Mouse (Mus musculus) testis, adult 2 months (tissue): ENCODE results near the gene Rcvrn. TPM values are rescaled to one million over a fixed set of nuclear protein-coding genes. Genes with fewer than 3 reads are reported as not detected.

ENCODE experiments used
- H3K27ac ChIP-seq: fragments of 200-500 bp; 2 replicates; pipeline ENCODE4 v1.5.1; 2012; ENCODE audit warnings: low read depth, low read length; ENCODE audit not compliant: control insufficient read depth, insufficient read depth
- H3K27me3 ChIP-seq: fragments of 200-500 bp; 2 replicates; pipeline ENCODE4 v1.6.1; 2012; ENCODE audit warnings: mild to moderate bottlenecking, low read length, moderate library complexity; ENCODE audit not compliant: control insufficient read depth, insufficient read depth
- H3K36me3 ChIP-seq: fragments of 200-500 bp; 2 replicates; pipeline ENCODE4 v1.6.1; 2012; ENCODE audit warnings: mild to moderate bottlenecking, low read length; ENCODE audit not compliant: control insufficient read depth, insufficient read depth
- H3K4me1 ChIP-seq: fragments of 200-500 bp; 2 replicates; pipeline ENCODE4 v1.6.1; 2012; ENCODE audit warnings: low read length; ENCODE audit not compliant: control insufficient read depth, insufficient read depth
- H3K4me3 ChIP-seq: fragments of 200-500 bp; 2 replicates; pipeline ENCODE4 v1.5.1; 2012; ENCODE audit warnings: low read depth, mild to moderate bottlenecking, low read length, moderate library complexity, mixed read lengths; ENCODE audit not compliant: control insufficient read depth
- CTCF ChIP-seq: fragments of 200-500 bp; IDR thresholded peaks from 2 replicates; pipeline ENCODE4 v1.5.1; 2012; ENCODE audit warnings: low read depth, mild to moderate bottlenecking, inconsistent platforms, low read length, moderate library complexity; ENCODE audit not compliant: control insufficient read depth, insufficient read depth, insufficient replicate concordance
- POLR2A ChIP-seq: fragments of 200-500 bp; IDR thresholded peaks from 2 replicates; pipeline ENCODE4 v1.6.1; 2012; ENCODE audit warnings: low read depth, mild to moderate bottlenecking, inconsistent platforms, low read length, moderate library complexity; ENCODE audit not compliant: control insufficient read depth
- polyA plus RNA-seq: library from polyadenylated mRNA; depleted of rRNA; stranded (reverse); fragments of >200 nt; gene quantifications from 2 replicates; pipeline ENCODE4 v1.2.3, GENCODE M21; 2012

Gene Rcvrn
- polyA plus RNA-seq, 1 experiment, result not detected

DNA sequence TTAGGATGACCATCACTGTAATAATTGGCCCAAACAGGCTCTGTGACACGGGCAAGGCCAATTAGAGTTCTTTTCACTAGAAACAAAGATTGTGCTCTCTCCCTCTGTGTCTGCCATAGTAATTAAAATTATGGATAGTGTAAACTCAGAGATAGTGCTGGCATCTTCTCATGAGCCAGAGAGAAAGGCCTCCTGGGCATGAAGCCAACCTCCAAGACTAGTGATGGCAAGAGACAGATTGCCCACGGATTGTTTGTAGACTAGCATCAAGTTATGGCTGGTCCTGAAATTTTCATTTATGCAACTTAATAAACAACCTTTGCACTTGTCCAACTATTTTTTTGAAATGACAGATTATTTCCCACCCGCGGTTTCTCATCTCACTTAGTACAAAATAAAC, 17.9 kb downstream of the Rcvrn start:
- H3K4me1 ChIP-seq, result no peaks in the 10 kb centered on the region
- TF ChIP-seq CTCF (no peak), POLR2A (no peak)
- H3K4me3 ChIP-seq, result no peak overlapping the region
- no peaks in the 10 kb centered on the region for H3K36me3 ChIP-seq
- no peaks in the 10 kb centered on the region for H3K27me3 ChIP-seq
- no peak overlapping the region for H3K27ac ChIP-seq

DNA sequence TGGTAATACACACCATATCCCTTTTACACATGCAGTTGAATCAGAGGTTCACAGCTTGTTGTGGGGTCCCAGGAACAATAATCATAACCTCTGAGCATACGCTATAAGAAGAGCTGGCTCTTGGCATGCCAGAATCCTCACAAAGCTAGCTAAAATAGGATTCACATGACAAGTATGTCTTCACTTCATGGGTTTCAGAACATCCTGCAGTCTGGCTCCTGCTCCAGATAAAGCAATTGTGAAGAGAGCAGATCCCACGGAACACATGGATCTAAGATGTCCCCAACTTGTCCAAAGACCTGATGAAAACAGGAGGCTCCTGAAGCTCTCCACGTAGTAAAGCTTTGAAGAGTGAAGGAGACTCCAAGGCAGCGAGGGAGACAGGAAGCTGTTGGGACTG, 20.3 kb downstream of the Rcvrn start:
- Histone ChIP-seq H3K27ac (no peak overlapping the region), H3K4me1 (no peaks in the 10 kb centered on the region), H3K36me3 (no peaks in the 10 kb centered on the region), H3K27me3 (no peaks in the 10 kb centered on the region), H3K4me3 (no peak overlapping the region)
- TF ChIP-seq CTCF (no peak), POLR2A (no peak)

DNA sequence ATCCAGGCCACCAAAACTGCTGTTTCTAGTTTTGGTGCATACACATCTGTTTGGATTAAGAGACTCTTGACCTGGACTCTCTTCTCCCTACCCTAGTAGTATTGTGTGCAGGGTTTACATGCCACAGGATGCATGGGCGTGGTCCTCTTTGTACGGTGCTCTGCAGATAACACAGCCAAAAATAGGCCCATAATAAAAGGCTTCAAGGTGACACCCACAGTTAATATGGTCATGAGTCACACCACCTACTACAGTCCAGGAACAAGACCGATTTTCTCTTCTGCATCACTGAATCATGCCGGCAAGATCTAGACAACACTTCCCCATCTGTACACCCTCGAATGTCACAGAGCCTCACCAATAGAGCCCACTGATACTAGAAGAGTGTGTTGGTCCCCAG, 26.4 kb downstream of the Rcvrn start:
- Histone ChIP-seq H3K27ac (no peak overlapping the region), H3K4me3 (no peak overlapping the region), H3K27me3 (no peaks in the 10 kb centered on the region), H3K36me3 (no peaks in the 10 kb centered on the region), H3K4me1 (no peaks in the 10 kb centered on the region)
- TF ChIP-seq CTCF, result no peak
- no peak for TF ChIP-seq POLR2A

DNA sequence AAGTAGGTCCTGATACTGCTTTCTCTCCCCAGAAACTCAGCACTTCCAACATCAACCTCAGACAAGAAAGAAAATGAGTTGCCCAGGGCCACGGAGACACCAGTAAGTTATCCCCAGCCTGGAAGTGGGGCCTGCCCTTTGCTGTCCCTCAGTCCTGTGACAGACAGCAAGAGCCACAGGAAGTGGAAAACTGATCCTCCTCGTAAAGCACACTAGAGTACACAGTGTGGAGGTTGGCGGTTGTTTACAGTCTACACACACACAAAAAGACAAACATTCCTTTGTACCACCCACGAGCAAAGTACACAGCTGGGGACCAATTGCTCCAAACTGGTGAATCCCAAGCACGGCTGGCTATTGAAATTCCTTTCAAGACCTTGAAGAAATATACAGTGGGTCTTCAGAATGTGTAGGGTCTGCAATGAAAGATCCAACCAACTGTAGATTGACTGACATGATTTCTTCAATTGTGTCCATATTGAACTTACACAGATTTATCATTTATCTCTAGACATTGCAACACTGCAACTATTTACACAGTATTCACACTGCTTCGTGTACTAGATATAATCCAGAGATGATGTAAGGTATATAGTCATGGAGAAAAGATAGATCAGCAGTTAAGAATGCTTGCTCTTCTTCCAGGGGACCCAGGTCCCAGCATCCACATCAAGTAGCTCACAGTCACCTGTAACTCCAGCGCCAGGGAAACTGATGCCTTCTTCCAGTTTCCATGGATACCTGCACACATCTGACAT, 27.5 kb downstream of the Rcvrn start:
- H3K27me3 ChIP-seq, result no peaks in the 10 kb centered on the region
- H3K4me3 ChIP-seq, result no peak overlapping the region
- H3K36me3 ChIP-seq, result no peaks in the 10 kb centered on the region
- H3K27ac ChIP-seq, result no peak overlapping the region
- no peaks in the 10 kb centered on the region for H3K4me1 ChIP-seq
- TF ChIP-seq POLR2A (no peak), CTCF (no peak)

DNA sequence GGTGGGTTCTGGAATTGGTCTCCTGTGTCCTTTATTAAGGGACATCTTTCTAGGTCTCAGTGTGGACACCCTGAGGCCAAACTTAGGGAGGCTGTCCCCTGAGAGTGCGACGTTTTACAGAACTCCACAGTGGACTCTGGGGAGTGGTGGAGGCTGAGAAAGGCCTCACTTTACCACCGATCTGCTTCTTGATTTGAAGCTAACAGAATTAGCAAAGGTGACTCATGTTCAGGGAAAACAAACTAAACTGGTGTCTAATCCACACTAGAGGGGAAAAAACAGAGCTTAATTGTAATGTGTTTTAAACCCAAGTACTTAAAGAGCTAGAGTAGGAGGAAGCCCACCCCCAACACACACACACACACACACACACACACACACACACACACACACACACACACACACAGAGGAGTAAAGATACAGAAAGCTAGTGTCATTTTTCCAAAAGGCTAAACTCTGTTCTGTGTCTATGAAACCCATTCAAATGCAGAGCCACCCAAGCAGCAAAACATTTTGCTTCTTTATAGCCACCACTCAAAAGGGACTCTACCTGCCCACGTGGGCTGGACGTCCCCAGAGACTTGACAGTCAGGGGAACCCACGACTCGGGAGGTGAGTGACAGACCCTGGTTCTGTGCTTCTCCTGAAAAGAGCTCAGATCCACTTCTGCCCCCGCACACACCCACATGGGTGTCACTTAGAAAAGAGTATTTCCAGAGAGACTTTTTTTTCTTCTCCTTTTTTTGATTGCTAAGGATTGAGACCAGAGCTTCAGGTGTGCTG, 28.3 kb downstream of the Rcvrn start:
- Histone ChIP-seq H3K27ac (no peak overlapping the region), H3K4me3 (no peak overlapping the region), H3K27me3 (no peaks in the 10 kb centered on the region), H3K36me3 (no peaks in the 10 kb centered on the region), H3K4me1 (no peaks in the 10 kb centered on the region)
- TF ChIP-seq POLR2A (no peak), CTCF (no peak)

DNA sequence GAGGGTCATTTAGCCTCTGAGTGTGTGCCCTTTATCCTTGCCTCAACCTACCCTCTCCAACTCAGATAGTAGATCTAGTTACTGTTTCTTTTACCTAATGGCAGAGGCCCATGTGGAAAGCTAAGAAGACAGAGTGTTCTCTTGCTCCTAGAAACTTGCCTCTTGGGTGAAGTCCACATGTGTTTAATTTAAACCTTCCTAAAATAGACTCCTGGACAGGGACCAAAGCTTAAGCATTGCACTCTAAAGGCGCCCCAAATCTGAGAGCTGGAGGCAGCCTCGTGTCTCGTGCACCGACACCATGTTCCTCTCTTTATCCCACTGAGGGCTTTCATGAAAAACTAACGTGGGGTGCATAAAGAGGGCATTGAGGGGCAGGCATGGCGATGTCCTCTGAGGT, 32.0 kb downstream of the Rcvrn start:
- Histone ChIP-seq H3K27me3 (no peaks in the 10 kb centered on the region), H3K27ac (no peak overlapping the region), H3K4me1 (no peaks in the 10 kb centered on the region), H3K4me3 (no peak overlapping the region), H3K36me3 (no peaks in the 10 kb centered on the region)
- TF ChIP-seq POLR2A, result no peak
- TF ChIP-seq CTCF, result no peak

GRCm38 (mm10) chr11:67728726-67729125, 33.6 kb downstream of the Rcvrn start:
- Histone ChIP-seq H3K36me3 (no peaks in the 10 kb centered on the region), H3K4me1 (no peaks in the 10 kb centered on the region), H3K4me3 (no peak overlapping the region), H3K27ac (no peak overlapping the region), H3K27me3 (no peaks in the 10 kb centered on the region)
- TF ChIP-seq CTCF, result no peak
- no peak for TF ChIP-seq POLR2A

- H3K27ac ChIP-seq, result no peak overlapping the region
Observed at GRCm38 (mm10) chr11:67731056-67731455, 35.9 kb downstream of the Rcvrn start.

More at GRCm38 (mm10) chr11:67731056-67731455, 35.9 kb downstream of the Rcvrn start:
- no peak for TF ChIP-seq CTCF
- TF ChIP-seq POLR2A, result no peak
- Histone ChIP-seq H3K27me3 (no peaks in the 10 kb centered on the region), H3K4me1 (no peaks in the 10 kb centered on the region), H3K36me3 (no peaks in the 10 kb centered on the region), H3K4me3 (no peak overlapping the region)
